Mouse (Mus musculus) common myeloid progenitor, adult 5-6 weeks (primary cell): ENCODE measurements around the gene Rbms3. TPM values are rescaled to one million over a fixed set of nuclear protein-coding genes. Genes with fewer than 3 reads are reported as not detected.
A peak's percentile ranks its signal among the peaks of the same experiment; 100 is the strongest.

Experiments
- ATAC-seq: replicated peaks from 2 replicates; pipeline ENCODE4 v1.8.0; 2016; ENCODE audit warnings: low read depth, mild to moderate bottlenecking, moderate TSS enrichment, inconsistent platforms; ENCODE audit not compliant: poor library complexity, severe bottlenecking
- total RNA-seq: library from RNA; stranded (forward); fragments of 200-1000, 187-1606 nt; gene quantifications from 2 replicates; pipeline ENCODE4 v1.2.3, GENCODE M21; 2017

Gene Rbms3
- total RNA-seq, 1 experiment from 2014 or later = not detected

DNA sequence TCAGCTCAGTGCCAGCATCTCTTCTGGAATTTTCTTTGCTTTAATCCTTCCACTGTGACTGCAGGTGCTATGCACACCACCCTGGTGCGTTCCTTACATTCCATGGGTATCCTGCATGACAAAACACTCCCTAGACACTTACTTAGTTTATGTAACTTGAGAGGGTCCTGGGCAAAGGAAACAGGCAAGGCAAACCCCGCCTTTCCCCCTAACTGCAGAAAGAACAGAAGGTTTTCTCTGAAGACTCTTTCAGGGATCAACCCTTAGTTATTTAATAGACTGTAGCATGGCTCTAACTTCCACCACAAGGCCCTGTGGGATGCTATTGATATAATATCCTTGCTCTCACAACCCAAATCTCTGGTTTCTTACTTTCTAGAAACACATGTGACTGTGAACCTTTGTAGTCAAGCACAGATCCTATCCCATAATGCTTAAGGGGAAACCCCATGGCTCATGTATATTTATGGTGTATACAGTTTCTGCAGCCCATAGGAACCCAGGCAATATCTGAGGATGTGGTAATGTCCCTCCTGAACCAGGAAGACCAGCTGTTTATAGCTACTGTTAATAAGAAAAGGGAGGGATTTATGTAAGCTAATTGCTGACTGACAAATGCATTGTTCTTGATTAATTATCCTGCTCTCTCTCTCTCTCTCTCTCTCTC, 557.1 kb downstream of the Rbms3 start:
- ATAC-seq = no peak

DNA sequence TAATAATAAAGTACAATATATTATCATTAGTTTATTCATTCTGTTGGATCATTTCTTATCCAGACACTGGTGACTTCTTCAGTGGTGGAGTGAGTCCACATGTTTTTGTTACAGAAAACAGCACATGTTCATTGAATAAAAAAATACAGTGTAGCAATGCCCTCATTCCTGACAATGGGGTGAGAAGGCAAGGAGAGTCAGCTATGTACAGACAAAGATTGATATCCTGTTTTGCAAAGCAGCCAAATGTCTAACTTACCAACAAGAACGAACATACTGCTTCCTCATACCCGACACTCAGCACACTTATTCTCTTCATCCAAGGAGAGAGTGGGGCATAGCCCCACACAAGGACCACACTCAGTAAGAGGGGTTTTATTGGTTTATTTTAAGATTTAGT, 559.1 kb downstream of the Rbms3 start:
- no peak for ATAC-seq

GRCm38 (mm10) chr9:117069232-117069631, 560.5 kb downstream of the Rbms3 start:
- ATAC-seq = no peak

- no peak for ATAC-seq
Observed at GRCm38 (mm10) chr9:117067703-117068419, 561.9 kb downstream of the Rbms3 start.

- no peak for ATAC-seq
Observed at GRCm38 (mm10) chr9:117066502-117066901, 563.2 kb downstream of the Rbms3 start.

DNA sequence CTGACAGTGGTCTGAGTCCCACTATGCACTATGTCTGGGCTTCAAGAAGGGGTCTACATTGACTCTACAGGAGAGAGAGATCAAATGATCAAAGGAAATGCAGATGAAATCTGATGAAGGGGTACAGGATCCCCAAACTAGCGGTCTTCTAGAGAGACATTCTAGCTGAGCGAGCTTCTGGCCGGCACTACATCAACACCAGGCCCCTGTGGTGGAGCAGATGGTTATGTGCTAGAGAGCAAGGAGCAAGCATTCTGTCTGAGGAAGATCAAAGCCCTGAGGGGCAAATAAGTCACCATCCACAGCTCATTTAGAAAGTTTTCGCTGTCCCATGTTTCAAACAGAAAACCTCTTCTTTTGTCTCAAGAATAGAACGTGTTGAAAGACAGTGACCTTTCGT, 564.1 kb downstream of the Rbms3 start:
- no peak for ATAC-seq

DNA sequence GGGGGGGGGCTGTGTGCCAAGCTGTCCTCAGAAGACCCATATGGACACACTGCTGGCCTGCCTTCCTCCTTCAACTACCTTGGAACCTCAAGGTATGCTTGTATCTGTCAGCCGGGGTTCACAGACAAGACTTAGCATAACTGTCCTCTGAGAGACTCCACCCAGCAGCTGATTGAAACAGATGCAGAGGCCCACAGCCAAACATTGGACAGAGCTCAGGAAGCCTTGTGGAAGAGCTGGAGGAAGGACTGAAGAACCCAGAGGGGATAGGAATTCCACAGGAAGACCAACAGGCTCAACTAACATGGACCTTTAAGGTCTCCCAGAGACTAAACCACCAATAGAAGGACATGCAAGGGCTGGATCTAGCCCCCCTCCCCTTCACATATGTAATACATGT, 570.1 kb downstream of the Rbms3 start:
- no peak for ATAC-seq

- ATAC-seq = no peak
Observed at GRCm38 (mm10) chr9:117059135-117059534, 570.6 kb downstream of the Rbms3 start.

GRCm38 (mm10) chr9:117051935-117052334, 577.8 kb downstream of the Rbms3 start:
- ATAC-seq = no peak

DNA sequence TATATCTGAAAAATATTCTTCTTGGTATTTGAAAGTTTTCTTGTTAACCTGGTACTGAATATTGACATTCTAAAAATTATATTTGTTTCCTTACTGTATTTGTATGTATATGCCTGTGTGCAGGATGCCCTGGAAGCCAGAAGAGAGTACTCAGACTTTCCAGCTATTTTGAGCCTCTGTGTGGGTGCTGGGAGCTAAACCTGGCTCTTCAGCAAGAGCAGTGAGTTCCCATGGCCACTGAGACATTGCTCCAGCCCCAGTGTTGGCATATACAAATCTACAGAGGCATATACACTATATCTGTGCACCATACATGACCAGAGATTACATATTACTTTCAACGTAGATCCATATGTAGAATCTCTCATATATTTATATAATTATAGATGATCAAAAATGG, 581.1 kb downstream of the Rbms3 start:
- no peak for ATAC-seq

- no peak for ATAC-seq
Observed at GRCm38 (mm10) chr9:117041993-117042366, 587.7 kb downstream of the Rbms3 start.

DNA sequence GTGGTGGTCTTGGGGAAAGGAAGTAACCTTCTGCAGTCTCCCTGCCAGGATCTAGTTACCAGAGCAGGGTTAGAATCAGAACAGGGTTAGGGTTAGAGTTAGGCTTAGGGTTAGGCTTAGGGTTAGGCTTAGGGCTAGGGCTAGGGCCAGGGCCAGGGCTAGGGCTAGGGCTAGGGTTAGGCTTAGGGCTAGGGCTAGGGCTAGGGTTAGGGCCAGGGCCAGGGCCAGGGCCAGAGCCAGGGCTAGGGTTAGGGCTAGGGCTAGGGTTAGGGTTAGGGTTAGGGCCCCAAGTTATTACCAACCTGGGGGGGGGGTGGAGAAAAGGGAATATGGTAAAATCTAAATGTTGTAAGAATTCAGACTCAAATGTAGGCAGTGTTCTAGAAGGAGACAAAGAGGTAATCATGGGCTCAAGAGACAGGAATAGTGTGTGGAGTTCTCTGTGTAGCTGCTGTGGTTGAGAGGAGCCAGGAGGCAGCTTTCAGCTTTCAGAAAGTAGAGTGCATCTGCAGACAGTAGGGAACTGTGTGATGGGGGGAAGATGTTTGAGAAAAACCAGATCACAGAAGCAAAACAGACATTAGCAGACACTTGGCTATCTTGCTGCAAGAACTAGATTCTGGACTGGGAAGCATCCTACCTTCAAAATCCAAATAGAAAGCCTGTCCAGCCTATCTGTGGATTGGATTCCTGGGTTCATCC, 588.3 kb downstream of the Rbms3 start:
- ATAC-seq = no peak

GRCm38 (mm10) chr9:117039941-117040453, 589.7 kb downstream of the Rbms3 start:
- no peak for ATAC-seq

- no peak for ATAC-seq
Observed at GRCm38 (mm10) chr9:117032690-117033089, 597.0 kb downstream of the Rbms3 start.

DNA sequence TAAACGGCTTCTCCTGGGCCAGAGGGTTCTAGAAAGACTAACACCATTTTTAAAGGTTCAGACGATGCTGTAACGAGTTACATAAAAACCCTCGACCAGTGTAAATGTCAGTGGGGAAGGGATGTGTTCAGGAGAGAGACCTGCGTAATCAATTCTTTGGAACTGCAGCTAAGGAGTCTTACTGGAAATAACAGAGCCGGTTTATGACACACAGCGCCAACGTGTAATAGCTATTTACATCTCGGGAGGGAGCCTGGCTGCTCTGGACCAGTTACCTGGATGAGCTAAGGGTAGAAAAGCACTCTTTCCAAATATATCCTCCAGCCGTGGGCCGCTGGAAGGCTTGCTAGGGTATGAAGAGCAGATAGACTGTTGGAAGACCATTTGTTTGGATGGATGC, 598.5 kb downstream of the Rbms3 start:
- no peak for ATAC-seq

DNA sequence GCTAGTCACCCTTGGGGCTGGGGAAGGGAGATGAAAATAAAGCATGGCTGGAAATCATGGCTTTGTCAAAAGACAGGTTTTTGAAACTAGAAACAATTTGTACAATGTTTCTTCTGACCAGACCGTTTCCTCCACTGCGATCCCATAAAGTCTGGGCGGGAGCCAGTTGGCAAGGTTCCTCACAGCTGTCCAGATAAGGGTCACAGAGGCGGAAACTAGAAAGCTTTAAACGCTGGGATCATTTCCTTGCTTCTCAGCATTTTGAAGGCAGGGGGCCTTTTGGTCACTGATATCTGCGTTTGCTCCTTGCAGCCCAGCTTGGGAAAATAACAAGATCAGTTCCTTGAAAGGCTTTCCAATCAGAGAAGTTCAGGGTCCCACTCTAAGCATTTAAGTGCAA, 598.9 kb downstream of the Rbms3 start:
- ATAC-seq = 0 out of 2 replicates have a peak, but pooled peaks have one; percentile 32

- 0 out of 2 replicates have a peak, but pooled peaks have one; percentile 22 for ATAC-seq
Observed at GRCm38 (mm10) chr9:117029953-117030352, 599.8 kb downstream of the Rbms3 start.

DNA sequence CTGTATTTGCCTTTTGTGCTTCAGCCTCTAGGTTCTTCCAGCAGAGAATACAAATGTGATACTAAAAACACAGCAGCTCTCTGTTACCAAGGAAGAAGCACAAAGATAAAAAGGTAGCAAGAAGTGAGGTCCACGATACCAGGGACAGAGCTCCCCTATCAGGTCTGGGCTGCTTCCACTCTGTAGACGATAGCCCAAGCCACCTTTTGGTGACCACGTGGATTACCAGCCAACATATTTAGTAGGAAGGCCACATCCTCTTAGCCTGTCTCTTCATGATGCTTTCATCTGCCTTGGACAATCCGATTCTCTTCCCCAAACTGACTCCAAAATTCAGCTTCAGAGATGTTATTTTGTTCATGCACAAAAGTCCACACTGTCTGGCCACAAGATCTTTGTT, 601.1 kb downstream of the Rbms3 start:
- no peak for ATAC-seq

- ATAC-seq = no peak
Observed at GRCm38 (mm10) chr9:117022086-117022485, 607.6 kb downstream of the Rbms3 start.

DNA sequence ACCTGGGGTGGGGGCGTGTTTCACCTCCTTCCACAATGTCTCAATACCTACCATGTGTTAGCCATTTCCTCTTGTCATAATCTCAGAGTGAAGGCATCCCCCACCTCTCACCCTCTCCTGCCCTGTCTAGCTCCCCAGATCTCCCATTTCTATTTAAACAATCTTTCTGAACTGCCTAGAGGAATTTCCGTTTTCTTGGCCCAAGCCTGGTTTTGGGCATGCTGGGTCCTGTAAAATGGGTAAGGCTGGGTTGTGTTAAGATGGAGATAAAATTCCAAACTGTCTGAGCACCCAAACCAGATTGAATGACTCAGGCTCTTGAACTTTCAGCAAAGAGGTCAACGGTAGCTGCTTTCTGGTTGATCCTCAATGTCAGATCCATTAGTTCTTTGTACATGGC, 608.2 kb downstream of the Rbms3 start:
- no peak for ATAC-seq

DNA sequence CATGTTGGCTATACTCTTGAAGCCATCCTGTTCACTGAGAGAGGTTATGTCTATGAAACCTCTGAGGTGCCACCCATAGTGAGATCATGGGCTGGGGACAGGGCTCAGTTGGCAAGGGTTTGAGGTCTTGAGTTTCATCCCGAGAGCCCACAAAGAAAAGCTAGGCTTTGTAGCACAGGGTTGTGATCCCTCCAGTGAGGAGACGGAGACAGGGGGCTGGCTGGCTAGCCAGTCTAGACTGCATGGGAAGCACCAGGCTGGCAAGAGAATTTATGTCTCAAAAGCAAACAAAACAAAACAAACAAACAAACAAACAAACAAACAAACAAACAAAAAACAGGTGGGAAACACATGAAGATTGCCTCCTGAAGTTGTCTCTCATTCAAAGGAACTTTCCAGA, 609.5 kb downstream of the Rbms3 start:
- no peak for ATAC-seq
